Mouse (Mus musculus) embryonic facial prominence, embryonic 11.5 days (tissue): ENCODE data around the gene Gnpda2. TPM values are rescaled to one million over a fixed set of nuclear protein-coding genes. Genes with fewer than 3 reads are reported as not detected.

ENCODE experiments used
- ATAC-seq: fragments of 200-750 bp; cut with Nextera tagmentation; replicated peaks from 2 replicates; pipeline ENCODE4 v1.8.0; 2017; ENCODE audit warnings: low read depth; ENCODE audit not compliant: insufficient number of reproducible peaks, low FRiP score, low TSS enrichment
- DNase-seq: peaks from one replicate; pipeline ENCODE4 v3.0.0-alpha.2; 2015; ENCODE audit warnings: low spot score
- H3K27ac ChIP-seq: fragments of 300-500 bp; sonication (generic); replicated peaks from 2 replicates; pipeline ENCODE4 v1.5.1; 2014; ENCODE audit warnings: mild to moderate bottlenecking, low read depth, low read length, control low read depth
- H3K27me3 ChIP-seq: fragments of 300-500 bp; sonication (generic); 2 replicates; pipeline ENCODE4 v1.6.1; 2014; ENCODE audit warnings: mild to moderate bottlenecking, low read length, moderate library complexity, mixed read lengths; ENCODE audit not compliant: control insufficient read depth, insufficient read depth
- H3K36me3 ChIP-seq: fragments of 300-500 bp; sonication (generic); replicated peaks from 2 replicates; pipeline ENCODE4 v1.6.1; 2014; ENCODE audit warnings: low read depth, mild to moderate bottlenecking, low read length, moderate library complexity, mixed read lengths; ENCODE audit not compliant: control insufficient read depth, insufficient read depth
- H3K4me1 ChIP-seq: fragments of 300-500 bp; sonication (generic); 2 replicates; pipeline ENCODE4 v1.6.1; 2014; ENCODE audit warnings: low read length, mixed read lengths; ENCODE audit not compliant: control insufficient read depth, insufficient read depth
- H3K4me2 ChIP-seq: fragments of 300-500 bp; sonication (generic); 2 replicates; pipeline ENCODE4 v1.6.1; 2014; ENCODE audit warnings: low read depth, mild to moderate bottlenecking, control low read depth, low read length, moderate library complexity
- H3K4me3 ChIP-seq: fragments of 300-500 bp; sonication (generic); 2 replicates; pipeline ENCODE4 v1.5.1; 2014; ENCODE audit warnings: low read depth, low read length, control low read depth
- H3K9ac ChIP-seq: fragments of 300-500 bp; sonication (generic); replicated peaks from 2 replicates; pipeline ENCODE4 v1.6.1; 2014; ENCODE audit warnings: mild to moderate bottlenecking, control low read depth, low read length
- H3K9me3 ChIP-seq: fragments of 300-500 bp; sonication (generic); replicated peaks from 2 replicates; pipeline ENCODE4 v1.6.1; 2016; ENCODE audit warnings: mild to moderate bottlenecking, low read length, inconsistent platforms, mixed read lengths; ENCODE audit not compliant: control insufficient read depth
- WGBS: fragments of 180-500 bp; shearing (Covaris S2); extraction: QIAGEN DNeasy Blood & Tissue Kit; methylation state at CpG from one replicate; pipeline ENCODE4 v1.1.7; 2014; 5-methylcytosine and 5-hydroxymethylcytosine counted together
- polyA plus RNA-seq: library from polyadenylated mRNA; unstranded; fragments of >200 nt; fragmentation: Nextera tagmentation; extraction: Ambion mirVana; gene quantifications from 2 replicates; pipeline ENCODE4 v1.2.1, GENCODE M21; 2014

Gene Gnpda2
- polyA plus RNA-seq = 34.5 and 35.8 TPM in 2 replicates

GRCm38 (mm10) chr5:69591640-69592461, at the start of gene Gnpda2:
Gene Gnpda2, minus strand, starts transcription at chr5:69592340.
- Histone ChIP-seq H3K9ac (peak within 1 kb of the TSS; percentile 89), H3K36me3 (no peaks in the 10 kb centered on the region), H3K27ac (peak within 1 kb of the TSS; percentile 70), H3K4me2 (peak within 1 kb of the TSS; percentile 61), H3K9me3 (no peaks in the 10 kb centered on the region), H3K4me3 (peak within 1 kb of the TSS; percentile 67), H3K4me1 (no peaks in the 10 kb centered on the region), H3K27me3 (no peaks in the 10 kb centered on the region)
- WGBS = 3% methylated on average over 42 of the region's 42 CpGs
- DNase-seq (peak; percentile 92), ATAC-seq (peak; percentile 99)

- ATAC-seq = no peak
- Histone ChIP-seq H3K9ac (no peak overlapping the region), H3K36me3 (no peaks in the 10 kb centered on the region), H3K4me3 (no peak overlapping the region), H3K9me3 (no peaks in the 10 kb centered on the region), H3K4me2 (no peak overlapping the region), H3K4me1 (no peaks in the 10 kb centered on the region), H3K27me3 (no peaks in the 10 kb centered on the region), H3K27ac (no peak overlapping the region)
- DNase-seq = no peak
- 78% methylated on average over 4 of the region's 4 CpGs for WGBS
These were observed 42.6 kb upstream of the Gnpda2 start for GRCm38 (mm10) chr5:69634766-69635165.

- DNase-seq (no peak), ATAC-seq (no peak)
- H3K4me1 ChIP-seq = no peaks in the 10 kb centered on the region
- H3K4me2 ChIP-seq = no peak overlapping the region
- no peaks in the 10 kb centered on the region for H3K9me3 ChIP-seq
- no peak overlapping the region for H3K27ac ChIP-seq
- no peaks in the 10 kb centered on the region for H3K27me3 ChIP-seq
- H3K9ac ChIP-seq = no peak overlapping the region
- no peaks in the 10 kb centered on the region for H3K36me3 ChIP-seq
- H3K4me3 ChIP-seq = no peak overlapping the region
- WGBS = 59% methylated on average over 1 of the region's 1 CpGs
These were observed 28.8 kb upstream of the Gnpda2 start for GRCm38 (mm10) chr5:69620899-69621298.

- no peak overlapping the region for H3K4me2 ChIP-seq
- no peaks in the 10 kb centered on the region for H3K4me1 ChIP-seq
- no peak overlapping the region for H3K9ac ChIP-seq
- no peaks in the 10 kb centered on the region for H3K27me3 ChIP-seq
- H3K36me3 ChIP-seq = no peaks in the 10 kb centered on the region
- no peak overlapping the region for H3K27ac ChIP-seq
- no peak overlapping the region for H3K4me3 ChIP-seq
- DNase-seq (peak; percentile 74), ATAC-seq (no peak)
- no peaks in the 10 kb centered on the region for H3K9me3 ChIP-seq
- WGBS = 23% methylated on average over 4 of the region's 4 CpGs
These were observed 21.2 kb upstream of the Gnpda2 start for GRCm38 (mm10) chr5:69613209-69613796.

- Histone ChIP-seq H3K27me3 (no peaks in the 10 kb centered on the region), H3K9me3 (no peaks in the 10 kb centered on the region), H3K4me2 (no peak overlapping the region), H3K4me3 (no peak overlapping the region), H3K4me1 (no peaks in the 10 kb centered on the region), H3K9ac (no peak overlapping the region), H3K36me3 (no peaks in the 10 kb centered on the region), H3K27ac (no peak overlapping the region)
- DNase-seq (peak; percentile 52), ATAC-seq (no peak)
These were observed 8.9 kb upstream of the Gnpda2 start for GRCm38 (mm10) chr5:69601027-69601426.

- no peaks in the 10 kb centered on the region for H3K36me3 ChIP-seq
- peak; percentile 43 for DNase-seq
- WGBS = 12% methylated on average over 16 of the region's 16 CpGs
These were observed 34.7 kb downstream of the Gnpda2 start for GRCm38 (mm10) chr5:69557404-69557935.

GRCm38 (mm10) chr5:69556628-69557403, 35.3 kb downstream of the Gnpda2 start, which contains the start of gene Guf1:
Gene Guf1, plus strand, starts transcription at chr5:69556923.
- peak within 1 kb of the TSS; percentile 99 for H3K9ac ChIP-seq
- peak within 1 kb of the TSS; percentile 84 for H3K4me3 ChIP-seq
- H3K27ac ChIP-seq = peak within 1 kb of the TSS; percentile 67
- no peaks in the 10 kb centered on the region for H3K9me3 ChIP-seq
- H3K36me3 ChIP-seq = no peaks in the 10 kb centered on the region
- no peaks in the 10 kb centered on the region for H3K27me3 ChIP-seq
- no peaks in the 10 kb centered on the region for H3K4me1 ChIP-seq
- peak; percentile 91 for DNase-seq
- H3K4me2 ChIP-seq = peak within 1 kb of the TSS; percentile 42
- WGBS = under 1% methylated on average over 72 of the region's 72 CpGs
- peak; percentile 90 for ATAC-seq

More at GRCm38 (mm10) chr5:69557404-69557935, 34.7 kb downstream of the Gnpda2 start:
- peak overlapping the region; percentile 99 for H3K9ac ChIP-seq
- no peak overlapping the region; the same call in 1 of the 2 replicates for H3K27ac ChIP-seq
- peak overlapping the region; percentile 84 for H3K4me3 ChIP-seq
- no peaks in the 10 kb centered on the region for H3K27me3 ChIP-seq
- ATAC-seq = 0 out of 2 replicates have a peak, but pooled peaks have one; percentile 42
- no peaks in the 10 kb centered on the region for H3K4me1 ChIP-seq
- no peaks in the 10 kb centered on the region for H3K9me3 ChIP-seq
- H3K4me2 ChIP-seq = peak overlapping the region; percentile 42
